Mouse (Mus musculus) thymus, postnatal 36 days (tissue): ENCODE measurements around the gene Ccdc96.
A peak's percentile ranks its signal among the peaks of the same experiment; 100 is the strongest.

ENCODE experiments used
- DNase-seq, 2 experiments: peaks; one replicate each; pipeline ENCODE4 v3.0.0; 2022; ENCODE audit warnings: mixed read lengths in 2 of 2

Ccdc96 gene

DNA sequence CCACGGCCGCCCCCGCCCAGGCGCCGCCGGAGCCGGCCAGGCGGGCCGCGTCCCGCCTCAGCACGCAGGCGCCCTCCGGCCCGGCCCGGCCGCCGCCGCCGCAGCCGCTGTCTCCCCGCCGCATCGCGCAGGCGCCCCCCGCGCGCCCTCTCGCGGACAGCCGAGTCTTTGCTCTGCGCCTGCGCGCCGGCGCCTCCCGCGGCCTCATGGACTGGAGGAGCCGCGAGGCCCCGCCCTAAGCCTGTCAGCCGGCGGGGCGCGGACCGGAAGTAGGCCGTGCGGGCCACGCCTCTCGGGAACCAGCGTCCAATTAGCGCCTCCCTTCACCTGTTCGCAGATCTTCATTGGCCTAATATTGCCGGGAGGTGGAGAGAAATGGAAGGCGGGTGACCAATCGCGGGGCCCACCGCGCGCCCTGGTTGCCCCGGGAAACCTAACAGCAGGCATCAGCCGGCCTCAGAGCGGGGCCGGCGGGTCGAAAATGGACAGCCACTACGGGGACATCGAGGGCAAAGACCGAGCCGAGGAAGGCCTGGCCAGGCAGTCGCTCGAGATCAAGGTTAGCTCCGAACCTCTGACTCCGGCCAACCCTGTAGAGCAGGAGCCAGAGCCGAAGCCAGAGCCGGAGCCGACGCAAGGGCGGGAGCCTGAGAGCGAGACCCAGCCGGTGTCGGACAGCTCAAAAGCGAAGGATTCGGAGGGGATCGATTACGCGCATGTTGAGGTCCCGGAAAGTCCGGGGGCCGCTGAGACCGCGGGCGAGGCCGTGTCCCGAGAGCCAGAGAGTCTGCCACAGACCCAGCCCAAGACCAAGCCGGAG, at the start of gene Ccdc96, which contains the start of gene Tada2b:
Gene Ccdc96, plus strand, starts transcription at position 418 of the 820 bp plus-strand sequence.
Gene Tada2b, minus strand, starts transcription at position 115 of the 820 bp plus-strand sequence.
- DNase-seq: peak; percentile 96 to 99

DNA sequence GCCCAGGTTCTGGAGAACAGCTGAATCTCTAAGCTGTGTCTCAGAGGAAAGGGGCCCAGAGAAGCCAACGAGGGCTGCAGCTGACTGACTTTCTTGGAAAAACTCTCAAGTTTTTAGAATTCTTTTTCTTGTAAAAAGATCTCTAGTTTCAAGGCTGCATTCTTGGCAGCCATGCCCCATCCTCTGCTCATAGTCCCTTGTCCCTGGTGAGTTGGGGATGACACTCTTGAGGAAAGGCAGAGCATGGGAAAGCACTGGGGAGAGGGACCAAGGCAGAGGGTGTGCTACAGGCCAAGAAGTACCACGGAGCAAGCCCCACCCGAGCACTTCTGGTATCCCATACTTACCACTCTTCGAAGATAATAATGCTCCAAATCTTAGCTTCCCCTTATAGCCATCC, 47.5 kb upstream of the Ccdc96 start:
- no peak for DNase-seq

DNA sequence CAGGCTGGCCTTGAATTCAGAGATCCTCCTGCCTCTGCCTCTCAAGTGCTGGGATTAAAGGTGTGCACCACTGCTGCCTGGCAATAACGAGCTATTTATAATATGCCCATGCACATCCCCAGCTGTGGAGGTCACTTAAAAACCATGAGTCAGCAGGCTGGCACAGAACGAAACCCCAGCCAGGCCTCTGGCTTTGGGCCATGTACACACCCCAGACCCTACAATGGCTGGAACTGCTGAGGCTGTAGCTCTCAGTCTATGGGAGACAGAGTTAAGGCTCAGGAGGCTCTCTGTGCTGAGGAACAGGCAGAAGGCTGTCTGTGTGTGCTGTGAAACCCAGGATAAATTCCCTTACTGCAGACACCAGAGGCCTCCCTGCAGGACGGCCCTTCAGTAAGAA, 43.6 kb upstream of the Ccdc96 start:
- DNase-seq: no peak

DNA sequence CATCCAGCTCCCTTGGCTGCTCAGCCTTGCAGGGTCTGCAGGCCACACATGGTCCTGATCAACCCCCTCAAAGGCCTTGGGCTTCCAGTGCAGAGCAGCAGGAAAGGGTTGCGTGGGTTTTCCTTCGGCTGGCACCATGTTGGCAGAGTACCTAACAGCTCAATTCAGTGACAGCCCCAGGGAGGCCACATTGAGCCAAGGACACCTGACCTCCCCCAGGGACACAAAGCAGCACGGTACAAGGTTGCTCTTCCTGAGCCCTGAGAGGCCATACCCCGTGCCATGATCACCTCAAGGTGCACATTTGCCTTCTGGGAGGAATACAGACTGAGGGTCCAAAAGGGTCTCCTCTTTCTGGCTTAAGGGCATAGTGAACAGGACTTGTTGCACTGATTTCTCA, 39.8 kb upstream of the Ccdc96 start:
- DNase-seq: no peak

DNA sequence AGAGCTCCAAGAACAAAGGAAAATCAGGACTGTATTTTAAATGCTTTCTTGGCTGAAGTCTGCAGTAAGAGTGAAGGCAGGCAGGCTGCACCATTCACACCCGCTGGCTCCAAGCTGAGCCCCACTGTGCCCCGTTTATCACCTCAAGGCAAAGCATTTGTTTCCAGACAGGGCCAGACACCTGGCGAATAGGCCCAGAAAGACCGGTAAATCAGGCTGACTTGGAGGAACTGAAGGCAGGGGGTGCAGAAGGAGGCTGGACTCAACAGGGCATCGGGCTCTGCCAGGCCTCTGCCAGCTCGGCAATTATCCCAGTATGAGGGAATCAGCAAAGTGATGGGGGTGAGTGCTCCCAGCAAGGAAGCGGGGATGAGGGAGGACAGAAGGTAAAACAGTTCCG, 39.4 kb upstream of the Ccdc96 start:
- DNase-seq: peak in 1 of 2 experiments; percentile 32

DNA sequence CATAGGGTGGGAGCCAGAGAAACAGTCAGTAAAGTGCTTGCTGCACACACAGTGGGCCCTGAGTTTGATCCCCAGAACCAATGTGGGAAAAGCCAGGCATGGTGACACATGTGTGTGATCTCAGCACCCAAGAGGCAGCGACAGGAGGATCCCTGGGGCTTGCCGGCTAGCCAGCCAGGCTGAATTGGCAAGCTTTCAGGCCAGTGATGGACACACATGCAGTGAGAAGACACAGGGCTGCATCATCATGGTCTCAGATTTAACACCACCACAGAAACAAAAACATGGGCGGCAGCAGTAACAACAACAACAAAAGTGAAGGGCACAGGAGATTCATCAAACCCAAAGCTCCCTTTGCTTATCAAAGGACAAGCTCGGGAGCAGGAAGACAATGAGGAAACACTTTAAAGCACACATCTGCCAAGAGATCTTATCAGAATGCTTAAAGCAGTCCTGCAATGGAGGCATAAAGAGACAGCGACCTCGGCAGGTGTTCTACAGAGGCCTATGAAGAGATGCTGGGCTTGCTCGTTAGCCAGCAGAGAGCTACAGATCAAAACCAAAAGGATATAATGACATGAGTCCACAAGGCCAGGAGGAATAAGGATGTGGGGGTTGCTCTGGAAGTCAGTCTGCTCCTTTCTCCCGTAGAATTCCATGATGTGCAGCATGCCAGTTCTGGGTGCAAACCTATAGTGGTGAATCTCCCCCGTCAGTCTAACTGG, 38.1 kb upstream of the Ccdc96 start:
- DNase-seq: peak; percentile 32 to 57

DNA sequence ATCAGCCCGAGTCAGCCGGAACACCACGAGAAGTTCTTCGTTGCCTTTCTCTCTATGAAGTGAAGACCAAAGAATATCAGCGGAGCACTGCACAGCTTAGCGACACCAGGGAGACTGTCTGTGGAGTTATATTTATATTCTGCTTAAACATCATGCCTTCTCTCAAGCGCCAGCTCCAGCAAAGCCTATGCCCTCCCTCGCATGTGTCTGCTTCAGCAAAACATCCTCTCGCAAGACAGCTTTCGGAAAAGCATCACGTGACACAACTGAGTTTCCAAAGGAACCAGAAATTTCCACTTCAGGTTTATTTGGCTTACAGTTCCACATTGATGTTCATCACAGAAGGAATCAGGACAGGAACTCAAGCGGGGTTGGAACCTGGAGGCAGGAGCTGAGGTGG, 36.5 kb upstream of the Ccdc96 start:
- DNase-seq: no peak

DNA sequence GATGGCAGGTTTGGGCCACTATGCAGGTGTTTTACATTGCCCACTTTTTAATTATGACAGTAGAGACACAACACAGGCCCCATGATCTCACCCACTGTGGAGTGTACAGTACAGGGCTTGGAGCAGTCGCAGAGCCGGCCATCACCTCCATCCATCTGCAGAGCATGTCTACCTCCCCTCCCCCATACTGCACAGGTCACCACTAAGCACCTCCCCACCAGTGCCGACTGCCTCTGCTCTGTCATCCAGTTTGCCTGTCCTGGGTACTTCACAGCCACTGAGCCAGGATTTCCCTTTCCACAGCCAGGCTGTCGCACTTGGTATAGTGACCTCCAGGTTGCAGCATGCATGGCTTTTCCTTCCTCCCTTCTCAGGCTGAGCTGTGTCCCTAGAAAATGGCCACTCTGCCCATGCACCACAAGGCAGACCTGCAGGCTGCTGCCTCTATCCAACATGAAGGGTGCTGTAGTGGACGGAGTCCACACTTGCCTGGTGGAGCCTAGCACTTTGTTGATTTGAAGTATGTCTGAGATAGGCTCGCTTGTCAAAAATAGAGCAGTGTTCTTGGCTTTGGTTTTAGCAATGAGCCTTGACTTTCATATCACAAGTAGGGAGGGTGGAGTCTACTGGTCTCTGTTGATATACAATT, 34.6 kb upstream of the Ccdc96 start:
- no peak for DNase-seq

DNA sequence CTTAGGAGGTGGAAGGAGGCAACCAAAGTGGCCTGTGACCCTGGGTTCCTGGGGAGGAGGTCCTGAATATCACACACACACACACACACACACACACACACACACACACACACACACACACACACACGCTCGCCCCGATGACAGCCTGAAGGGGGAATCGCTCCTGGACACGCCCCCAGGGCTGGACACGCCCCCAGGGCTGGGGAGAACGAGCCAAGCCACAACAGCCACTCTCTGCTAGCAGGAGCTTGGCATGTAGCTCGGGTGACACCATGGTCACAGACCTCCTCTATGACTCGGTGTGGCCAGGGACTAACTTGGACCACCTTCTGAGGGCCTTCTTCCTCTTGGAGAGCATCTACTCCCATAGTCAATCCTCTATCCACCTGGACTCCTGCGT, 33.3 kb upstream of the Ccdc96 start:
- DNase-seq: no peak

DNA sequence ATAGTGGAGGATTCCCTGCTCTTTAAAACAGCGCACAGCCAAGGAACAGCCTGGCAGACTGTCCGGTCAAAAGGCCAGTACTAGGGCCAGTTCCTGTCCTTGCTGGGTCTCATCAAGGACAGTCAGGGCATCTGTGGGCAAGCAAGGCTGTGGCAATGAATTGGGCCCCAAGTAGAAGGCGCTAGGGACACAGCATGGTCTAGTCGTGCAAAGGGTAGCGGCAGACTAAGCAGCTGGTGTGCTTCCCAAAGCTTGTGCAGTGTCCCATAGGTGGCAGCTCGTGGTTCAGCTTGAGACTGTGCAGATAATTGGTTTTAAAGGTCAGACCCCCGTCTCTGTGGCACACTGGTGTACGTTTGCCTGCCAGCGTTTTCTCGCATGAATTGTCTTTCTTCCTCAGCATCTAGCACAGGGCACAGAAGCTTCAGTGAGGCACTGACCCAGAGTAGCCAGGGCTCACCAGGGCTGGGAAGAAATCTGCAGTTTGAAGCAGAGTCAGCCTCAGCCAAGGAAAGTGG, 32.5 kb upstream of the Ccdc96 start:
- DNase-seq: no peak

DNA sequence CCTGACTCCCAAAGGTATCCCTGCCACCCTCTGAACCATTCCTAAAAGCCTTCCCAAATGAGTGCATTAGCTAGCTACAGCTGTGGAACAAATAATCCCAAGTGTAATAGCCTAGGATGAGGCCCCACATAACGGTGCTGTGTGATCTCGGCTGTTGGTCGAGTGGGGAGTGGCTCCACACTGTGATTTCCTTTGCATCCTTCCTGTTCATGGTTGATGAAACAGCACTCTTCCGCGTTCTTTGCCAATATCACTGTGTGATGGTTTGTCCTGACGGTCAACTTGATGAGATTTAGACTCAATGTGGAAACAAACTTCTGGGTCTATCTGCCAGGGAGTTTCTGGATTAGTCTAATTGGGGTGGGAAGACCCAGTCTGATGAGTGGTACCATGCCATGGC, 31.6 kb upstream of the Ccdc96 start:
- DNase-seq: no peak

DNA sequence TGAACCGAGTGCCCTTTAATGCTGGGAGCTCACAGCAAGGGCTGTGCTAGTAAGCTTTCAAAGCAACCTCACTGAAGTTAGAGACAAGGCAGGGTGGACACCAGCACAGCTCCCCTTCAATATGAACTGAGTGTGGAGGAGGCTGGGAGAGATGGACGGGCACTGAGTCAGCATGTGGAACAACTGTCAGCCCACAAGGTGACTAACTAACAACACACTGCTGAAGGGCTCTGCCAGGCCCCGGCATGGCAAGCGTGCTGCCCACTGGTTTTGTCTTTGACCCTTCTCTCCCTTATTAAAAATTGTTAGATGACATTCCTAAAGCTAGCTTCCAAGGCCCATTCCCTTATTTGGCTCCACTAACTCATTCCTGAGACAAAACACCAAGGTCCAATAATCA, 26.7 kb upstream of the Ccdc96 start:
- DNase-seq: no peak

DNA sequence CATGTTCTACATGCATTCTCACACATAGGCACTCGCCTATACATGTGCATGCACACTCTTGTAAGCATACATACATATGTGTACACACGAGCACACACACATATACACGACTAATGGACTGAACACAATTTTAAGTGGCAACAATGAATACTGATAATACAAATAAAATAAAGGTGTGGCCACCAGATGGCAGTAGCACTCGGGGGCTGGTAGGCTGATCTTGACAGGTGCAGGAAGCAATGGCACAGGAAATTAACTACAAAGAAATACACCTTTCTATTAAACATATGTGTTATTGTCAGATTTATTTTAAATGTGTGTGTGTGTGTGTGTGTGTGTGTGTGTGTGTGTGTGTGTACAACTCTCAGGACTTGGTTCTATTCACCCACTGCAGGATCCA, 25.5 kb upstream of the Ccdc96 start:
- DNase-seq: peak; percentile 44 to 56

DNA sequence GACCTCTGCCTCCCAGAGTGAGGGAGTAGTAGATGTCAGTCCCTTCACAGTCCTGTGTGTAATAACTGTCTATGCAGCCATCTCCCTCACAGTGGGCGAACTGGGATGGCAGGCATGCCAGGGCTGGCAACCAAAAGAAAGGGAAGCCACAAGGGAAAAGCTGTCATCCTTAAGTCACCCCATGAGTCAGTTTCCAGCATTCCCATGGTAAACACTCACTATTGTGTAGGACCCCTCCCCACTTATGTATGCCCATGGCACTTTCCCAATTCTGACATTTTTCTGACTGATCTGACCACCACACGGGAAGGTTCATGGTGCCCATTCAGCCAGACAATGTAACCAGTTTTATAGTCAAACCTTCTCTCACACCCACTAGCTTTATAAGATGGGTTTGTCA, 23.7 kb upstream of the Ccdc96 start:
- no peak for DNase-seq

DNA sequence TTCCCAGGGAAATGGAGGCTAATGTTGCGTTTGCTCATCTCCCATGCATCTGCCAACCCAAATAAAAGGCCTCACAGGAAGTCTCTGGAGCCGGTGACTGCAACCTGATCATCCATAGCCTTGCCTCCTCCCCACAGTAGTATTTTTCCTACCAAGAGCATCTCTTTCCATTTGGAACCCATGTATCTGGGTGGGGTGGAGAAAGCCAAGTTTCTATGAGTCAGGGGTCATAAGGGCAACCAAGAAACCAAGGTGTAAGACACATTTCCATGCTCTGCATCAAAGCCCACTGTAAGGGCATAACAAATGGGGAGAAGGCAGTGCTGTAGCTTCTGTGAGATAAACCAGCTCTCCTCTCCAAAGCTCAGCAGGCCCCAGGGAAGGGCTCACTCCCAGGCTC, 23.2 kb upstream of the Ccdc96 start:
- DNase-seq: no peak

DNA sequence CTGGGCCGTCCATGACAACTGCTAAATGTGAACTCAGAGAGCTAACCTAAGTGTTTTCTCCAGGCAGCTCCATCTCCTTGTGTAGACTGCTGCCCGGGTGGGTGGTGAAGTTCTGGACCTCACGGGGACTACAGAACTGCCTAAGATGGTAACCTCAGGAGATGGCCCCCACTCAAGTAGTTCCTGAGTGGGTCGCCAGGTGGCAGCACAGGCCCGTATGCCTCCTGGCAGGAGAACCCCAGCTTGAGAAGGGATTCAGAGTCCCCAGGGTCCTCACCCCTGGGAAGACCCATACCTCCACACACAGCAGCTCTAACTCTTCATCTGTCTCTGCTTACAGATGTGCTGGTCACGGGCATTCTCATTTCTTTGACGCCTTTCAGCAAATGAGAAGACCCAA, 21.6 kb upstream of the Ccdc96 start:
- peak; percentile 81 to 87 for DNase-seq

DNA sequence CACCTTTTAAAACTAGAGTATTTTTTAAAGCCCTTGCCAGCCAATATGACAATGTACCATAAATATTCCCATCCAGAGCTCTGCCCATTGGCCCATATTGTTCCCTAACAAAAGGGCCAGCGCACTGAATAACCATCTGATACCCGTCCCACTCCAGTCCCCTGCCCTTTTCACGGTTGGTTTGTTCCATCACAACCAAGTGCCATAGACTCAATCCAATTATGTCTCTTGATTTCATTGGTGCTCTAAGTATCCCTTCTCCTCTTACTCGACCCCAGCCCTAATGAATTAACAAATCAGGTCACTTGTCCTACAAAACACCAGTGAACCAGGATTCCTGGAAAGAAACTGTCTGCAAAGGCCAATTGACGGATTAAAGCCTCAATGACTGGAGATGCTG, 21.0 kb upstream of the Ccdc96 start:
- DNase-seq: no peak

DNA sequence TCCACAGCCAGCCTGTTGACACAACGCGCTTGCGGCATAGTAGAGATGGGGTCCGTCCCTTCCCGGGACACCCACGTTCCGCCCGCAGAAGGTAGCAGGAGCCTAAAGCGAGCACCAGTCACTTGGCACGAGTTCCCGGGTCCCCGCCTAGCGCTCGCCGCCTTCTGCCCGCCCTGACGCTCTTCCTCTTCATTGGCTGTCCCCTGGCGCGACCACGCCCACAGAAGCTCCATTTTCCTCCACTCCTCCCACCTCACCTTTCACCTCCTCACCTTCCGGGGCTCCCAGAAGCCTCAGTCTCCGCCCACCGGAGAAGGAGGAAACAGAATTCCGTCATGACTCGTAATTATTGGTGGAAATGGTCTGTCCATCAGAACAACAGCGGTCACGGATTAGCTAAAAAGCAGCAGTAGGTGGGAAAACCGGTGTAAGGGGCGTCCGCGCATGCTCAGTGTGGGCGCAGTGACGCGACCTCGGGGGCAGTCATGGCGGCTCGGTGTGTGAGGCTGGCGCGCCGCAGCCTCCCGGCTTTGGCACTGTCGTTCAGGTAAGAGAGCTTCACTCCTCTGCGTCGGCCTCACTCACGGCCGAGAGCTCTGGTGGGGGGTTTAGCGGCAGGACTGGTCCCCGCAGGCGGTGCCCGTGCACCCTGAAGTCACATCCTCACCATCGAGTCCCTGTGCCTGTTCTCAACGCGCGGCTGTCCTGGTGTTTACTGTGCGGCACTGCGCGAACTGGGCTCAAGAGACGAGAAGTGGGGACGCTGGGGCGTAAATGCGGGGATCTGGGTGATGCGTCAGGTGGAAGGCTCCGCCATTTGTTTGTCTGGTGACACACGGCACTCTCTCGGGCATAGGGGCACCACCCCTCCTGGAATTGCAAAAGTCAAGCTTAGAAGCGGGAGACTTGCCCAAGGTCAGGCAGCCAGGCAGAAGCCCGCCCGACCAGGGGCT, 19.4 kb upstream of the Ccdc96 start, which contains the start of gene Grpel1:
Gene Grpel1, plus strand, starts transcription at position 290 of the 953 bp plus-strand sequence.
- DNase-seq: peak; percentile 97 to 99

DNA sequence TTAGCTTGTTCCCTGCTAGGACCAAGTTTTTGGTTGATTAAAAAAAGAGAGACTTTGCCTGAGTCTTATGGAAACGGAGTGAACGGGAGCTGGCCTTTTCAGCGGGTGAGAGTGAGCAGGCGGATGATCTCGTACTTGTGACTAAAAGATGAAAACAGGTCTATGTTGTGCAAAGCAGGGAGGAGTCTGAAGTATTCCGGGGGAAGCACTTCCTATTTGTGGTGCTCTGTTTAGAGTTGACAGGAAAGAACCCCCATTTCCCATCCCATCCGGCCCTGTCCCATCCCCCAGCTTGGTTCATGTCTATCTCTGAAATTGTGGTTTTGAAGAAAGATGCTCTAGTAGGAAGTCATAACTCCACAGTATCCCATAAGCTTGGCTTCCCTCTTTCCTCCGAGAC, 18.5 kb upstream of the Ccdc96 start:
- DNase-seq: no peak

DNA sequence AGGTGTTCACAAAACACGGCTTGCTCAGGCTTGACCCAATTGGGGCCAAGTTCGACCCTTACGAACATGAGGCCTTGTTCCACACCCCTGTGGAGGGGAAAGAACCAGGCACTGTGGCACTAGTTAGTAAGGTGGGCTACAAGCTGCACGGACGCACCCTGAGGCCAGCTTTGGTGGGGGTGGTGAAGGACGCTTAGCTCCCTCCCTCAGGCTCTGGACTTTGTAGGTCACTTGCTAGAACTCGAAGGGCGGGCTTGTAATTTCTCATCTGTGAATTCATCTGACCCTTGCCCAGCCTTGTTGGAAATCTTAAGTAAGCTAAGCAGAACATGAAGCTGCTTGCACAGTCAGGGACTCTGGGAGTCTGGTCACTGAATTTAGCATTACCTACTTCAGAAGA, 13.2 kb upstream of the Ccdc96 start:
- DNase-seq: no peak

DNA sequence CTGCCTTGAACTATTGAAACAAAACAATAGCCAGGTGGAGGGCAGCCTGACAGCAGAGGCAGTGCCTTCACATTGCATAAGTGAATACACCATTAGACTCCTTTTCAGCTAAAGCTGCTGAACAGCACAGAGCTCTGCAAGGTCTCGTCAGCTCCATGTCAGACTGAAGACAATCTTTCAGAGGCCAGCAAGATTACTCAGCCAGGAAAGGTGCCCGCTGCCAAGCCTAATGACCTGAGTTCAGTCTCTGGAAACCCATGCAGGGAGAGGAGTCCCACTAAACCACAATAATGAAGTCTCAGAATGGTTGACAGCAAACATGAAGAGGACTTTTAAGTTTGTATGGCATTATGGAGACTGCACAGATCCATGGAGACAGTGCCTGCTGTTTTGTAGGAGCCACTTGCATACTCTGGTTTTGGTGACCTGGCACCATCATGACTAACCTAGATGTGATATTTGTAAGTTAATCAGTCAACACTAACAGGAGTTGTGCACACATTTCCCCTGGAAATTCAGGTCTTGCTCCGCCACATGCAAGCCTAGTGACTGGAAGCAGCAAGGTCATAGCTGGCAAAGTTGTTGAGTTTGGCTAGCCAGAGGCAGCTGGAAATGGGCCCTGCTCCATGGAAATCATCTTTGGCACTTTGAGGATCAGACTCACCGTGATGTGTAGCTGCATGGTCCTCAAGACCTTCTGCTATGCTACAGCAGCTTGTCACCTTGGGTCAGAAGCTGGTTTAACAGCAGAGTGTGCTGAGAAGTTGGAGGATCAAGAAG, 11.3 kb upstream of the Ccdc96 start:
- no peak for DNase-seq
